Mouse (Mus musculus) MEL (cell line): ENCODE data around the gene Hnrnpa1. TPM values are rescaled to one million over a fixed set of nuclear protein-coding genes. Genes with fewer than 3 reads are reported as not detected.

Source experiments
- DNase-seq: peaks from one replicate; pipeline ENCODE4 v3.0.0; 2011; ENCODE audit warnings: low read depth, low spot score
- H3K27ac ChIP-seq: 2 replicates; pipeline ENCODE4 v1.5.1; 2012; ENCODE audit warnings: low read depth, mild to moderate bottlenecking, control low read depth, low read length, moderate library complexity; ENCODE audit not compliant: control insufficient read depth
- H3K27me3 ChIP-seq, 2 experiments: fragments of 150-350 bp in 1 of 2; sonication (generic) in 1 of 2; 2 replicates each; pipeline ENCODE4 v1.6.1; 2012; ENCODE audit warnings: low read length in 2 of 2, mild to moderate bottlenecking in 2 of 2, improper control_type of control experiment in 1 of 2, moderate library complexity in 1 of 2; ENCODE audit not compliant: insufficient read depth in 2 of 2, control insufficient read depth in 1 of 2
- H3K36me3 ChIP-seq, 2 experiments: 2 replicates each; pipeline ENCODE4 v1.6.1; 2012 to 2014; ENCODE audit warnings: low read length in 2 of 2, improper control_type of control experiment in 1 of 2, inconsistent platforms in 1 of 2, mild to moderate bottlenecking in 1 of 2; ENCODE audit not compliant: insufficient read depth in 2 of 2, control insufficient read depth in 1 of 2
- H3K4me1 ChIP-seq, 2 experiments: fragments of 150-350 bp in 1 of 2; sonication (generic) in 1 of 2; 2 replicates each; pipeline ENCODE4 v1.6.1; 2012; ENCODE audit warnings: low read length in 2 of 2, improper control_type of control experiment in 1 of 2, mild to moderate bottlenecking in 1 of 2; ENCODE audit not compliant: insufficient read depth in 2 of 2, control insufficient read depth in 1 of 2
- H3K4me3 ChIP-seq, 2 experiments: fragments of 150-350 bp in 1 of 2; sonication (generic) in 1 of 2; 2 replicates each; pipeline ENCODE4 v1.5.1; 2012; ENCODE audit warnings: low read depth in 2 of 2, low read length in 2 of 2, mild to moderate bottlenecking in 2 of 2, moderate library complexity in 2 of 2, control low read depth in 1 of 2, improper control_type of control experiment in 1 of 2; ENCODE audit not compliant: control insufficient read depth in 1 of 2, insufficient read depth in 1 of 2
- H3K79me2 ChIP-seq: 2 replicates; pipeline ENCODE4 v1.6.1; 2012; ENCODE audit warnings: mild to moderate bottlenecking, low read length, moderate library complexity; ENCODE audit not compliant: control insufficient read depth, poor library complexity, insufficient read depth
- H3K9ac ChIP-seq: 2 replicates; pipeline ENCODE4 v1.6.1; 2012; ENCODE audit warnings: low read depth, mild to moderate bottlenecking, control low read depth, low read length, moderate library complexity; ENCODE audit not compliant: control insufficient read depth, poor library complexity, severe bottlenecking
- H3K9me3 ChIP-seq: fragments of 150-350 bp; sonication (generic); replicated peaks from 2 replicates; pipeline ENCODE4 v1.6.1; 2012; ENCODE audit warnings: mild to moderate bottlenecking, low read length, improper control_type of control experiment, moderate library complexity; ENCODE audit not compliant: insufficient read depth
- CHD1 ChIP-seq: IDR thresholded peaks from 2 replicates; pipeline ENCODE4 v1.6.1; 2012; ENCODE audit warnings: low read depth, mild to moderate bottlenecking, inconsistent platforms, low read length, improper control_type of control experiment
- E2F4 ChIP-seq: IDR thresholded peaks from 2 replicates; pipeline ENCODE4 v1.6.1; 2011; ENCODE audit warnings: low read depth, low read length, improper control_type of control experiment, borderline replicate concordance
- ELF1 ChIP-seq: IDR thresholded peaks from 2 replicates; pipeline ENCODE4 v1.6.1; 2014; ENCODE audit warnings: low read depth, mild to moderate bottlenecking, inconsistent platforms, low read length, improper control_type of control experiment, moderate library complexity
- EP300 ChIP-seq, 2 experiments: IDR thresholded peaks; 2 replicates each; pipeline ENCODE4 v1.6.1; 2011; ENCODE audit warnings: improper control_type of control experiment in 2 of 2, low read length in 2 of 2, low read depth in 1 of 2, mild to moderate bottlenecking in 1 of 2
- GABPA ChIP-seq: IDR thresholded peaks from 2 replicates; pipeline ENCODE4 v1.6.1; 2012; ENCODE audit warnings: low read depth, mild to moderate bottlenecking, inconsistent platforms, low read length, improper control_type of control experiment, moderate library complexity
- GATA1 ChIP-seq: IDR thresholded peaks from 2 replicates; pipeline ENCODE4 v1.6.1; 2011; ENCODE audit warnings: low read depth, low read length, improper control_type of control experiment
- HCFC1 ChIP-seq: IDR thresholded peaks from 2 replicates; pipeline ENCODE4 v1.6.1; 2012; ENCODE audit warnings: low read depth, mild to moderate bottlenecking, inconsistent platforms, low read length, improper control_type of control experiment, moderate library complexity
- JUND ChIP-seq: IDR thresholded peaks from 2 replicates; pipeline ENCODE4 v1.6.1; 2011; ENCODE audit warnings: low read depth, mild to moderate bottlenecking, improper control_type of control experiment, low read length
- KAT2A ChIP-seq: conservative IDR thresholded peaks from 2 replicates; pipeline ENCODE4 v1.6.1; 2012; ENCODE audit warnings: low read depth, low read length, improper control_type of control experiment, inconsistent platforms
- MAX ChIP-seq: IDR thresholded peaks from 2 replicates; pipeline ENCODE4 v1.6.1; 2011; ENCODE audit warnings: low read length, improper control_type of control experiment
- MXI1 ChIP-seq: IDR thresholded peaks from 2 replicates; pipeline ENCODE4 v1.6.1; 2011; ENCODE audit warnings: mild to moderate bottlenecking, low read depth, low read length, improper control_type of control experiment
- POLR2A ChIP-seq, 2 experiments: IDR thresholded peaks; 2 replicates each; pipeline ENCODE4 v1.6.1; 2011 to 2012; ENCODE audit warnings: low read length in 2 of 2, mild to moderate bottlenecking in 2 of 2, control low read depth in 1 of 2, improper control_type of control experiment in 1 of 2, low read depth in 1 of 2, moderate library complexity in 1 of 2; ENCODE audit not compliant: control insufficient read depth in 1 of 2, insufficient read depth in 1 of 2, poor library complexity in 1 of 2
- POLR2AphosphoS5 ChIP-seq: IDR thresholded peaks from 2 replicates; pipeline ENCODE4 v1.6.1; 2012; ENCODE audit warnings: low read depth, borderline replicate concordance, mild to moderate bottlenecking, inconsistent platforms, low read length, moderate library complexity, mixed read lengths
- RAD21 ChIP-seq: IDR thresholded peaks from 2 replicates; pipeline ENCODE4 v1.6.1; 2011; ENCODE audit warnings: mild to moderate bottlenecking, low read depth, low read length, improper control_type of control experiment
- RCOR1 ChIP-seq: IDR thresholded peaks from 2 replicates; pipeline ENCODE4 v1.6.1; 2012; ENCODE audit warnings: low read depth, mild to moderate bottlenecking, inconsistent platforms, low read length, improper control_type of control experiment
- TCF12 ChIP-seq: IDR thresholded peaks from 2 replicates; pipeline ENCODE4 v1.6.1; 2014; ENCODE audit warnings: low read depth, mild to moderate bottlenecking, inconsistent platforms, low read length, improper control_type of control experiment, moderate library complexity
- UBTF ChIP-seq: IDR thresholded peaks from 2 replicates; pipeline ENCODE4 v1.6.1; 2012; ENCODE audit warnings: low read depth, mild to moderate bottlenecking, inconsistent platforms, low read length, improper control_type of control experiment, moderate library complexity, borderline replicate concordance; ENCODE audit not compliant: insufficient read depth
- USF1 ChIP-seq: IDR thresholded peaks from 2 replicates; pipeline ENCODE4 v1.6.1; 2014; ENCODE audit warnings: low read depth, mild to moderate bottlenecking, inconsistent platforms, low read length, improper control_type of control experiment, moderate library complexity
- ZKSCAN1 ChIP-seq: IDR thresholded peaks from 2 replicates; pipeline ENCODE4 v1.6.1; 2012; ENCODE audit warnings: low read depth, mild to moderate bottlenecking, inconsistent platforms, low read length, improper control_type of control experiment, moderate library complexity
- ZMIZ1 ChIP-seq: IDR thresholded peaks from 2 replicates; pipeline ENCODE4 v1.6.1; 2012; ENCODE audit warnings: low read depth, mild to moderate bottlenecking, inconsistent platforms, low read length, improper control_type of control experiment, moderate library complexity
- ZNF384 ChIP-seq: IDR thresholded peaks from 2 replicates; pipeline ENCODE4 v1.6.1; 2012; ENCODE audit warnings: low read depth, mild to moderate bottlenecking, inconsistent platforms, low read length, improper control_type of control experiment
- polyA plus RNA-seq, 2 experiments: library from polyadenylated mRNA; stranded (reverse) in 1 of 2; unstranded in 1 of 2; fragments of >175 nt in 1 of 2; fragments of >200 nt in 1 of 2; gene quantifications; 2 replicates each; pipeline versions ENCODE4 v1.2.1 to v1.2.4; 2012; ENCODE audit warnings: low replicate concordance in 2 of 2, low read depth in 1 of 2; ENCODE audit not compliant: insufficient read length in 2 of 2, insufficient read depth in 1 of 2, missing spikeins in 1 of 2
- total RNA-seq: library from RNA; depleted of rRNA; stranded (reverse); fragments of 300-350 nt; gene quantifications from 2 replicates; pipeline ENCODE4 v1.2.3, GENCODE M21; 2012

Hnrnpa1 gene
- total and polyA plus RNA-seq, 3 experiments, result 322 to 900 TPM; not detected in 1

GRCm38 (mm10) chr15:103227572-103227971 is 12.7 kb upstream of the Hnrnpa1 start:
- Histone ChIP-seq H3K4me1 (peaks cover 0 to 4% of the 10 kb centered on the region in 2 experiments; a peak in 1 of 4 replicates), H3K9ac (no peak overlapping the region), H3K36me3 (peaks cover 2 to 4% of the 10 kb centered on the region in 2 experiments), H3K4me3 (no peak overlapping the region), H3K9me3 (no peaks in the 10 kb centered on the region)
- DNase-seq, result no peak
- TF ChIP-seq RCOR1, result no peak
- no peak for TF ChIP-seq ZNF384
- TF ChIP-seq CHD1, result no peak
- no peak for TF ChIP-seq RAD21
- no peak for TF ChIP-seq ELF1
- TF ChIP-seq GATA1, result no peak
- no peak for TF ChIP-seq EP300 (IDR thresholded peaks at IDR 0.05; ENCODE audit: low read depth in 1 of 2, low read length in 2 of 2)
- TF ChIP-seq KAT2A, result no peak
- TF ChIP-seq JUND, result no peak
- no peak for TF ChIP-seq MXI1
- no peak for TF ChIP-seq POLR2A (IDR thresholded peaks at IDR 0.05; ENCODE audit: control insufficient read depth in 1 of 2, insufficient read depth in 1 of 2, low read depth in 1 of 2, low read length in 2 of 2, poor library complexity in 1 of 2)
- TF ChIP-seq, all 39 proteins: peak for 0
- Histone ChIP-seq H3K27ac (no peak overlapping the region), H3K79me2 (peaks cover 28% of the 10 kb centered on the region), H3K27me3 (no peaks in the 10 kb centered on the region)

- H3K27me3 ChIP-seq, result no peaks in the 10 kb centered on the region
- H3K9me3 ChIP-seq, result no peaks in the 10 kb centered on the region
- H3K9ac ChIP-seq, result no peak overlapping the region
- TF ChIP-seq TCF12, result no peak
- TF ChIP-seq, all 39 proteins: peak for 0
- Histone ChIP-seq H3K4me3 (no peak overlapping the region), H3K36me3 (peaks cover 0 to 7% of the 10 kb centered on the region in 2 experiments; a peak in 3 of 4 replicates), H3K27ac (no peak overlapping the region), H3K79me2 (peaks cover 29% of the 10 kb centered on the region), H3K4me1 (peaks cover 0 to 4% of the 10 kb centered on the region in 2 experiments; a peak in 1 of 4 replicates)
- DNase-seq, result no peak
Observed at GRCm38 (mm10) chr15:103228904-103229303, 11.3 kb upstream of the Hnrnpa1 start.

- H3K4me1 ChIP-seq, result 0 out of 4 replicates have a peak, but pooled peaks cover 2 to 3% of the 10 kb centered on the region in 2 experiments
- DNase-seq, result no peak
- no peak overlapping the region for H3K27ac ChIP-seq
- no peak for TF ChIP-seq E2F4
- TF ChIP-seq HCFC1, result no peak
- no peak for TF ChIP-seq RAD21
- no peak for TF ChIP-seq ZMIZ1
- TF ChIP-seq KAT2A, result no peak
- no peak for TF ChIP-seq UBTF
- TF ChIP-seq USF1, result no peak
- TF ChIP-seq POLR2AphosphoS5, result no peak
- TF ChIP-seq GATA1, result no peak
- TF ChIP-seq EP300 (IDR thresholded peaks at IDR 0.05; ENCODE audit: low read depth in 1 of 2, low read length in 2 of 2), result no peak
- no peak for TF ChIP-seq MAX
- TF ChIP-seq MXI1, result no peak
- no peak for TF ChIP-seq GABPA
- no peak for TF ChIP-seq RCOR1
- no peak for TF ChIP-seq TCF12
- no peak for TF ChIP-seq ZKSCAN1
- peaks cover 0 to 21% of the 10 kb centered on the region in 2 experiments; a peak in 3 of 4 replicates for H3K36me3 ChIP-seq
- H3K9me3 ChIP-seq, result no peaks in the 10 kb centered on the region
- no peaks in the 10 kb centered on the region for H3K27me3 ChIP-seq
- no peak overlapping the region for H3K4me3 ChIP-seq
- no peak overlapping the region for H3K9ac ChIP-seq
- H3K79me2 ChIP-seq, result peaks cover 43% of the 10 kb centered on the region
Observed at GRCm38 (mm10) chr15:103233119-103233518, 7.1 kb upstream of the Hnrnpa1 start.
